Mouse (Mus musculus): ENCODE measurements around the gene Amacr. TPM values are rescaled to one million over a fixed set of nuclear protein-coding genes. Genes with fewer than 3 reads are reported as not detected.

The Amacr gene
- 8.8 and 9.3 TPM in 2 replicates for polyA plus RNA-seq (2015; fragmentation: Nextera tagmentation; extraction: Ambion mirVana)

DNA sequence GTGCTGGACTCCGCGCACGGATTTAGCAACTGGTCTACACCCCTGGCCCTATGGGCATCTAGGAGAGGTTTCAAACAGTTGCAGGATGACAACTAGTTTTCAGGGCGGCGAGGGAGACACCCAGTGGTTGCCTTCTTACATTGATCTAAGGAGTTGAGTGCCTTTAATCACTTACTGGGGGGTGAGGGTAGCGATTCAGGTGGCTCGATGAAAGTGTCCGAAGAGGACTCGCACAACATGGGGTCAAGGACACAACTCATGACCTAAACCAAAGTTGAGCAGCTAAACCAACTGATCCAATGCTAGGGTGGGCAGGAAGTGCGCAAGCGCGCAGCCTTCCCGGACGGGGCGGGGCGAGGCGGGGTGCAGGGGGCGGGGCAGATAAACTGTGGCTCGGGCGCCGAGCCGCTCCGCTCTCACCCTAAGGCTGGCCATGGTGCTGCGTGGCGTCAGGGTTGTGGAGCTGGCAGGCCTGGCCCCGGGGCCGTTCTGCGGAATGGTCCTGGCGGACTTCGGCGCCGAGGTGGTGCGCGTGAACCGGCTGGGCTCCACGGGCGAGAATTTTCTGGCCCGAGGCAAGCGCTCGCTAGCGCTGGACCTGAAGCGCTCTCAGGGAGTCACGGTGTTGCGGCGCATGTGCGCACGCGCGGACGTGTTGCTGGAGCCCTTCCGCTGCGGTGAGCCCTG lies at the start of gene Amacr:
Amacr (plus strand) TSS at position 380 of the 687 bp plus-strand sequence.
- peak; percentile 99 for ATAC-seq
- Histone ChIP-seq H3K9ac (replicated peaks) (peak within 1 kb of the TSS; percentile 74), H3K4me3 (replicated peaks) (peak within 1 kb of the TSS; percentile 61), H3K27me3 (no peaks in the 10 kb centered on the region), H3K4me2 (replicated peaks) (peak within 1 kb of the TSS; percentile 65), H3K9me3 (no peaks in the 10 kb centered on the region), H3K36me3 (no peaks in the 10 kb centered on the region), H3K4me1 (replicated peaks) (peaks cover 11% of the 10 kb centered on the region), H3K27ac (peak within 1 kb of the TSS; percentile 89)
- WGBS: under 1% methylated on average over 52 of the region's 52 CpGs

DNA sequence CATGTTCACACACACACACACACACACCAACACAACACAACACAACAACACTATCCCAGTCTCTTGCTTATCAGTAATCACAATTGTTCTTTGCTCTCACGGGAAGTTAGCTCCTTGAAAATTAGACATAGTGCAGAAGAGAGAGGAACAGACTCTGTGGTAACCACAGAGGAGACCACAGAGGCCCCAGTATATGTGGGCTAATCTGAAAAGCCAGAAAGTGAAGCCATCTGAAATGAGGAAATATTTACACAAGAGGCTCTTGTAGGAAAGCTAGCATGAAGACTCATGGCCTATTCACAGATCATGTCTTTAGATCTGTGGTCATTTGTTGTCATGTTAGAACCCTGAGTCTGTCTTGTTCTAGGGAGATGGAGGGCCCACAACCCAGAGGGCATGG lies 47.6 kb upstream of the Amacr start:
- Histone ChIP-seq H3K27ac (no peak overlapping the region), H3K4me3 (replicated peaks) (no peak overlapping the region), H3K9me3 (no peaks in the 10 kb centered on the region), H3K4me1 (replicated peaks) (no peaks in the 10 kb centered on the region), H3K36me3 (no peaks in the 10 kb centered on the region), H3K4me2 (replicated peaks) (no peak overlapping the region), H3K9ac (replicated peaks) (no peak overlapping the region), H3K27me3 (no peaks in the 10 kb centered on the region)
- no peak for ATAC-seq
- WGBS: 85% methylated on average over 1 of the region's 1 CpGs

DNA sequence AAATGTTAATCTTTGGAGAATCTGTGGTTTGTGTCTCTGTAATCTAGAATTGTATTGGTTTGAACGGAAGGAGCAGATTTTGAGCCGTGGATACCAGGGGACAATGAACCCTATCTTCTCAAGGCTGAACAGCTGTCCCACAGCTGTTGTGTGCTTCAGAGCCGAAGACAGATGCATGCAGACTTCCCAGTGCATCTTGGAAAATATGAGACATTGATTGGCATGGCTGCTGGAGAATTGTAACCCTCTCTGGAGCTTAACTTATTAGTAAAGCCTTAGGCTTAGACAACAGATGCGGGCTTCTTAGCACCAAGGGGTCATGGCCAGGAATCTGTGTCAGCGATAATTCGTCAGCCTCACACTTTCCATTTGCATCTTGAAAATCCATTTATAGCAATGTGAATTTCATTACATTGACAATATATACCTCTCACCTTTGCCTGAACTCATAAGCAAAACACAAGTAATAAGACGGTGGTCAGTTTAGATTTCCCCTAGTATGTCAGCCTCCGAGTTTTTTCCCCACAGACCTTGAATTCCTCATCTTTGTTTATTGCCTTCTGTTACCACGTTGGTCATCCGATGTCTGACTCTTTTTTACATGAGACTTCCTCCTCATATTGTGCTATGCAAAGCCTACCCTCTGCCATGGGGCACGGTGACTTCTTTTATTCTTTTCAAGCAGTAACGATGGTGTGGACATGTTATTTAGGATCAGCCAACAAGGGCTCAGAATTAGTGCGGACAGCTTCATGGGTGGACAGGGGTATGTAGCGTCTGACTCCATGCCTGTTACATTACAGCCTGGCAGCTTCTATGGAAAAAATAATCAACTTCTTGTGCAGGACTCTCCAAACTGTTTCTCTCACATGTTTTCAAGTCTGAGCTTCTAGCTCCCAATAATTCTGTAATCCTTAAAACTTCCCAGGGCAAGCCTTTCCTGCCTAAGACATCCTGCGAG lies 41.1 kb upstream of the Amacr start:
- no peak for ATAC-seq
- Histone ChIP-seq H3K4me1 (replicated peaks) (no peaks in the 10 kb centered on the region), H3K9ac (replicated peaks) (no peak overlapping the region), H3K27ac (no peak overlapping the region), H3K4me3 (replicated peaks) (no peak overlapping the region), H3K36me3 (no peaks in the 10 kb centered on the region), H3K9me3 (no peaks in the 10 kb centered on the region), H3K27me3 (no peaks in the 10 kb centered on the region), H3K4me2 (replicated peaks) (no peak overlapping the region)
- WGBS: 89% methylated on average over 15 of the region's 15 CpGs

DNA sequence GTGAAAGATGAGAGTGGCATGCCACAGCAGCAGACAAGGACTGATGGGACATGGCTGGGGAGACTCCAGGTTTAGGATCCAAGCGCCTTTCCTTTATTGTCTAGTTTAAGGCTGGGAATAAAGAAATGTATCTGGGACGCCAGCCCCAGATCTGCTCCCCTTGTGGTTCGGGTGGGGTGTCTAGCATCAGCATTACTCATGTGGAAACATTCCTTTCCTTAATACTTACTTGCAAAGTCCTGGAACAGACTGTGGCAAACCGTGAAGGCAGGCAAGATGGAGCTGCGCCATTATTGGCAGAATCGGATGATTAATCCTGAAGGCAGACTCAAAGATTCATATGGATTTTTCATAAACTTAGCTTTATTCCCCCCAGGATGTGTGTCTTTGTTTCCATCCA lies 39.7 kb upstream of the Amacr start:
- Histone ChIP-seq H3K27me3 (no peaks in the 10 kb centered on the region), H3K9ac (replicated peaks) (no peak overlapping the region), H3K9me3 (no peaks in the 10 kb centered on the region), H3K27ac (no peak overlapping the region), H3K4me3 (replicated peaks) (no peak overlapping the region), H3K4me2 (replicated peaks) (no peak overlapping the region), H3K36me3 (no peaks in the 10 kb centered on the region), H3K4me1 (replicated peaks) (no peaks in the 10 kb centered on the region)
- WGBS: 77% methylated on average over 6 of the region's 6 CpGs
- ATAC-seq: no peak

DNA sequence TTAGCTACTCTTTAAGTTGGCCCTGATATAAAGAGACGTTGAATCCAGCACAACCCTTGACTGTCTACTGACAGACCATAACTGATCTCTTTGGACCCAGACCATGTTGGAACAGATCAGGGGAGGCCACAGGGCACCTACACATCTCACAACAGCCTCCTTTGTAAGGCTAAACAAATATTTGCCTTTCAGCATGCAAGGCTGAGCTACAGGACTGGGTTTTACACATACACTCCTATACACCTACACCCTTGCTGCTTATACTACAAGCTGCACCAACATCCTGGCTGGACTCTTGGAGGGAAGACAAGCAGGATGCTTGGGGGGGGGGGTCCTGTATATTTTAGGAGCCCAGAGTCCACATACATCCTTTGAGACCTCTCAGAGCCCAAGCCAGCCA lies 33.7 kb upstream of the Amacr start:
- Histone ChIP-seq H3K9ac (replicated peaks) (no peak overlapping the region), H3K36me3 (no peaks in the 10 kb centered on the region), H3K9me3 (no peaks in the 10 kb centered on the region), H3K27ac (no peak overlapping the region), H3K4me1 (replicated peaks) (no peaks in the 10 kb centered on the region), H3K27me3 (no peaks in the 10 kb centered on the region), H3K4me2 (replicated peaks) (no peak overlapping the region), H3K4me3 (replicated peaks) (no peak overlapping the region)
- WGBS: 93% methylated on average over 1 of the region's 1 CpGs
- ATAC-seq: no peak

DNA sequence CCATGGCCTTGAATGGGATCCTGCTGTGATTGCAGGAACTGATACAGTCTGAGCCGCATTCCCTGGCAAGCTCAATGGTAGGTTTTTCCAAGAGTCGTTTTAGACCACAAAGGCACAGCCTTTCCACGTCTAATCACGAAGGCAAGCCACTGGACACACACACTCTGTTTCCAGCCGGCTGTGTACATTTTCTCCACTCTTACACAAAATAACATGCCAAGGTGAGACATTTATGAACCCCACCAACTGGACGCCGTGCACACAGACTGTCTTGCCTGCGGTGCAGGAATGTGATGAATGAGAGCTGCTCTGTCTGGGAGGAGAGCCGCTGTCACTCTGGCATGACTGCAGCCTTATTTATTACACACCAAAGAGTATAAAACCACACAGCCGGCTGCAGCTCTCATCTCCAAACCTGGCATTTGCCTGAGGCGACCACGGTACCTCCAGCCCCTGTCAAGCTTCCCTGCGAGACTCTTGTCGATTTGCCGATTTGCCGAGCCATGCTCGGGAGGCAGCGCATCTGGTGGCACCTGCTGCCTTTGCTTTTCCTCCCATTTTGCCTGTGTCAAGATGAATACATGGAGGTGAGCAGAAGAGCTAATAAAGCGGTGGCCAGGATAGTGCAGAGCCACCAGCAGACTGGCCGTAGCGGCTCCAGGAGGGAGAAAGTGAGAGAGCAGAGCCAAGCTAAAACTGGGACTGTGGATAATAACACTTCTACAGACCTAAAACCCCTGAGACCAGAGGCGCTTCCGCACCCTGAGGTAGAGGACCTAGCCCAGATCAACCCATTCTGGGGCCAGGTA lies 29.4 kb upstream of the Amacr start, which contains the start of gene C1qtnf3:
C1qtnf3 (plus strand) TSS at position 382 of the 809 bp plus-strand sequence.
- Histone ChIP-seq H3K4me2 (replicated peaks) (no peak within 1 kb of the TSS), H3K36me3 (no peaks in the 10 kb centered on the region), H3K27ac (no peak within 1 kb of the TSS), H3K4me3 (replicated peaks) (no peak within 1 kb of the TSS), H3K4me1 (replicated peaks) (no peaks in the 10 kb centered on the region), H3K9me3 (no peaks in the 10 kb centered on the region), H3K9ac (replicated peaks) (no peak within 1 kb of the TSS), H3K27me3 (no peaks in the 10 kb centered on the region)
- WGBS: 77% methylated on average over 23 of the region's 23 CpGs
- ATAC-seq: peak; percentile 30; the same call in 1 of the 2 replicates

DNA sequence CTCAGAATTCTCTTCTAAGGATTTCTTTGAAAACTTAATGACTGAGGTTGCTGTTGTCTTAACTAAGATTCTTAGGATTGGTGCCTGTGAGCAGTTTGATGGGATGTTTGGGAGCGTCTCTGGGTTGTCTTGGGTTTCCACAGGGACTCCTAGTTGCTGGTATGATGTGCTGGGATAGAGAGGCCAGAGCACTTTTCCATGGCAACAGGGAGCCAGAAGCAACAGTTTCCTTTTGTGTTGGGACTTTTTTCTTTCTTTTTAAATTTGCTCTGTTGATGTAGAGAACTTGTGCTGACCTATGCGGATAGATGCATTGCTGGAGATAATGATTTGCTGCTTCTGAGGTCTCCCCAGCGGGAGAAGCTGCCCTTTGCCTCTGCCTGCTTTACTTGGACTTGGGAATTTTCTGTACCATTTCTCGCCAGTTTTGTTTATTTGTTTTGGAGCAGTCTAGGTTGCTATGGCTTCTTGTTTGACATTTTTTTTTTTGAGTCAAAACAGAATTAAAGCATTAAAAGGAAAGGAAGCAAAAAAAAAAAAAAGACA lies 28.7 kb upstream of the Amacr start:
- no peak for ATAC-seq
- 40% methylated on average over 4 of the region's 4 CpGs for WGBS
- no peak overlapping the region for H3K9ac ChIP-seq (replicated peaks)
- H3K36me3 ChIP-seq: no peaks in the 10 kb centered on the region
- H3K27me3 ChIP-seq: no peaks in the 10 kb centered on the region
- no peak overlapping the region for H3K4me3 ChIP-seq (replicated peaks)
- H3K4me1 ChIP-seq (replicated peaks): no peaks in the 10 kb centered on the region
- H3K4me2 ChIP-seq (replicated peaks): no peak overlapping the region
- no peak overlapping the region for H3K27ac ChIP-seq
- H3K9me3 ChIP-seq: no peaks in the 10 kb centered on the region

DNA sequence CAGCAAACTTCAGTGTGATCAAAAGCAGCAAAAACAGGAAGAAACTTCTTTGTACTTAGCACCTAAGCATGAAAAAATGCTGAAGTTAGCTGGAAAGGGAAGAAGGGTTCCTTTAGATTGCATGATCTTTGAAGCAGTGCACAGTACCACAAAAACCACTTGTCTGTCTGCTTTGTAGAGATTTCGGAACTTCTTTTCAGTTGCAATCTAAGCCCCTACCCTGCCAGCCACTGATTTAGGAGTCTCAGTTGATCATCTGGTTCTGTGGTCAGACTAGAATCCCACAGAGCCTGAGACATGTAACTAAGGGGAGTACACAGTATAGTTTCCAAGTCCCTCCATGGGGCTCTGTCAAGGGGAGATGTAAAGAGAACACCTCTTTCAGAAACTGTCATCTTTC lies 28.1 kb upstream of the Amacr start:
- no peak overlapping the region for H3K4me3 ChIP-seq (replicated peaks)
- no peaks in the 10 kb centered on the region for H3K27me3 ChIP-seq
- no peak overlapping the region for H3K4me2 ChIP-seq (replicated peaks)
- no peaks in the 10 kb centered on the region for H3K36me3 ChIP-seq
- 76% methylated on average over 1 of the region's 1 CpGs for WGBS
- no peaks in the 10 kb centered on the region for H3K9me3 ChIP-seq
- no peak overlapping the region for H3K27ac ChIP-seq
- no peak overlapping the region for H3K9ac ChIP-seq (replicated peaks)
- ATAC-seq: no peak
- H3K4me1 ChIP-seq (replicated peaks): no peaks in the 10 kb centered on the region

DNA sequence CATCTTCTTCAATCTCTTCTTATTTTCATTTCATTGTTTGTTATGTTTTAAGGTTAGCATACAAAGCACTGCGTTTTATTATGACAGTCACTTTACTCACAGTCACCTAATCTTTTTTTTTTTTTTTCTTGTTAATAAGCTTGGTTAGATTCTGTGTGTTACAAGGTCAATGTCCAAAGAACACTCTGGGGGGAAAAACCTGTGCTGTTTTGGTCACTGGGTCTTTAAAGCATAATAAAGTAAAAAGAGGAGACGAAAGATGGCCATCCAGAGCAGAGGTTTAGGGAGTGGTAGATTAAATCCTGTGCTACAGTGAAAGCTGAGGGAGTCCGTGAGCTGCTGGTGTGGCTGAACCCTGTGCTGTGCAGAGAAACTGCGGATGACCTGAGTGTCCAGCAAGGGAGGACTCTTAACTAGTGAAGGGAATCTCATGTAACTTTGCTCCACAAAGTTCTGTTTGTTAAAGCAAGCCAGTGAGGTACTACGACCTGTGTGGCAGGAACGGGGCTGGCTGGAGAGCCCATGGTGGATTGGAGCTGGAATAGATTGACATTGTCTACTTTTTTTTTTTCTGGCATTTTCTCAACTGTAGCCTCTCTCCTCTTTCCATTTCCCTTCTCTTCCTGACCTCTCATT lies 27.1 kb upstream of the Amacr start:
- no peak overlapping the region for H3K9ac ChIP-seq (replicated peaks)
- no peaks in the 10 kb centered on the region for H3K36me3 ChIP-seq
- H3K4me3 ChIP-seq (replicated peaks): no peak overlapping the region
- H3K27ac ChIP-seq: no peak overlapping the region
- H3K4me2 ChIP-seq (replicated peaks): no peak overlapping the region
- 88% methylated on average over 6 of the region's 6 CpGs for WGBS
- no peak for ATAC-seq
- no peaks in the 10 kb centered on the region for H3K9me3 ChIP-seq
- no peaks in the 10 kb centered on the region for H3K27me3 ChIP-seq
- H3K4me1 ChIP-seq (replicated peaks): no peaks in the 10 kb centered on the region

DNA sequence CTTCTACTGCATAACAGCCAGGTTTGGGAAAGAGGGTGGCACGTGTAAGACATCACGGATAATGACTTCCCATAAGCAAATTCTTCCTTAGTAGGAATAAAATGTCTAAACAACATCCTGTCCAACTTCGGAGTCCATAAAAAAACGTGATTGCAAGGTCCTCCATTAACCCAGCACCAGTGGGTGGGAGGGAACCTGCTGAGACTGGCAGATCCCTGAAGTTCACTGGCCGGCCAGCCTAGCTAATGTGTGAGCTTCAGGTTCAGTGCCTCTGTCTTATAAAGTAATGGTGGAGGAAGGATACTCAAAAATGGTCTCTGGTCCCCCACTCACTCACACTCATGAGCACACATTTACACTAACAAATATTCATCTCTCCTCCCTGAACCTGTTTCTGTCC lies 26.4 kb upstream of the Amacr start:
- Histone ChIP-seq H3K36me3 (no peaks in the 10 kb centered on the region), H3K27me3 (no peaks in the 10 kb centered on the region), H3K9me3 (no peaks in the 10 kb centered on the region), H3K4me1 (replicated peaks) (no peaks in the 10 kb centered on the region), H3K27ac (no peak overlapping the region), H3K9ac (replicated peaks) (no peak overlapping the region), H3K4me2 (replicated peaks) (no peak overlapping the region), H3K4me3 (replicated peaks) (no peak overlapping the region)
- 74% methylated on average over 5 of the region's 5 CpGs for WGBS
- ATAC-seq: no peak

DNA sequence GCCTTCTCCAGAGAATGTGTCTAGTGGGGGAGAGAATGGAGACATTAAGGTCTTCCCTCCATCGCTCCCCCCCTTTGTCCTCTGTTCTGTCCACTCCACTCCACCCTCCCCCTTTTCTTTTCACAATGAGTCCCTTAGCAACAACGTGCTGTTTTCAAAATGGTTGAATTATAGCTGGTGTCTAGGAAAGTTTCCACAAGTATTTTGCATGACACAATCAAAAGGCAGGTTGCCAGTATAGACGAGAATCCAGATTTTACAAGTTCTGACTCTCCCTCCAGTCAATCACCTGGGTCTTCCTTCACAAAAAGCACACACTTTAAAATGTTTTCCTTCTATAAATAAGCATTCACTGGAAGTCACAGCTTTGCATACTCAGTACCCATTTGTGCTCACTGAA lies 24.9 kb upstream of the Amacr start:
- ATAC-seq: no peak
- whole genome bisulfite sequencing: 48% methylated on average over 3 of the region's 3 CpGs

More for the DNA sequence above, 24.9 kb upstream of the Amacr start:
- Histone ChIP-seq H3K36me3 (no peaks in the 10 kb centered on the region), H3K4me2 (replicated peaks) (no peak overlapping the region), H3K9ac (replicated peaks) (no peak overlapping the region), H3K27ac (no peak overlapping the region), H3K9me3 (no peaks in the 10 kb centered on the region), H3K27me3 (no peaks in the 10 kb centered on the region), H3K4me1 (replicated peaks) (no peaks in the 10 kb centered on the region), H3K4me3 (replicated peaks) (no peak overlapping the region)
